Mouse (Mus musculus): Measurements from ENCODE around the gene Fmo3.

Fmo3 gene

DNA sequence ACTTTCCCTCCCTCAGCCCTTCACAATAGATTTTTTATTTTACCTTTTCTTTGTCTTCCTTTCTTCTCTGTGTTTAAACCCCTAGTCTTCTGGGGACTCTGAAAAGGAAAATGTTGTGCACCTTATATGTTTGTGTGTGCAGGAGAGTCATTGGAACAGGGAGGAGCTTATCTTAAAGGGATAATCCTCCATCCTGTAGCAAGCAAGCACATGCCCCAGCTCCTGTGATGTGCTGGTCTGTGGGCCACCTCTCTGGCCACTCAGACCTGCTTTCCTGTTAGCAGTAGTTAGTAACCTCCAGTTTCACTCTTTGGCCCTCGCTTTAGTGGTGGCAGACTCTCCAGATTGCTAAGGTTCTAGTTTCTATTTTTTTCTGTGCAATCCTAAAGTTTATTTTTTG is at the start of gene Fmo3:
TSS of gene Fmo3 (minus strand) at position 101 of the 400 bp plus-strand sequence.
- no peak for DNase-seq (ENCODE audit: low read depth)

DNA sequence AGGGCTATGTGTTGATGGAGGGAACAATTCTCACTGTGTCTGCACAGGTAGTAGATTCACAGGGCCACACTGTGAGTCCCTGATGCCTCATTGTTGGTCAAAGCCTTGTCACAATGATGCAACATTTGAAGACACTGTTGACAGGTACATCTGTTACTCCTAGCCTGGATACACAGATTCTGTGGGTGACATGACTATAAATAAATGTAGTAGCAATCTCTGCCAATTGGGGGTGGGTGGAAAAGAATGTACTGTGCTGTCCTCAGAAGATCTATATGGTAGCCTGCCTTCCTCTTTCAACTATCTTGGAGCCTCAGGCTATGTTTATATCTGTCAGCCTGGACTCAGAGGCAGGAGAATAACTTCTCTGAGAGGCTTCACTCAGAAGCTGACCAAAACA is 38.7 kb upstream of the Fmo3 start:
- DNase-seq (ENCODE audit: low read depth), result no peak

DNA sequence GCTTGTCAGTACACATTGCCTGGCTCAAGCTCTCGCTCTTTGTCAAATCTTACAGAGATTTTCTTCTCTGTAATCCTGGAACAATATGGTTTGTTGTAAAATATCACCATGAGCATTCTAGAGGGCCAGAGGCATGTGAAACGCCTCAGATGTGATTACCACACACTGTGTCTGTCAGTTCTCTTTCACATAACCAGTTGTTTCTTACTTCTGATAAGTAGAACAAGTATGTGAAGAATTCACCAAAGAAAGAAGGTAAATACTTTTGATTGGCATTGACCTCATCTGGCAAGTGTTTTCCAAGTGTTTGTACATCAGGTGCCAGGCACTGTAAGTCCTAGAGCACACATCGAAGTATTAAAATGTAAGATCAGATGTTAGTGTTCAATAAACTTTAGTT is 24.9 kb upstream of the Fmo3 start:
- no peak for DNase-seq (ENCODE audit: low read depth)

DNA sequence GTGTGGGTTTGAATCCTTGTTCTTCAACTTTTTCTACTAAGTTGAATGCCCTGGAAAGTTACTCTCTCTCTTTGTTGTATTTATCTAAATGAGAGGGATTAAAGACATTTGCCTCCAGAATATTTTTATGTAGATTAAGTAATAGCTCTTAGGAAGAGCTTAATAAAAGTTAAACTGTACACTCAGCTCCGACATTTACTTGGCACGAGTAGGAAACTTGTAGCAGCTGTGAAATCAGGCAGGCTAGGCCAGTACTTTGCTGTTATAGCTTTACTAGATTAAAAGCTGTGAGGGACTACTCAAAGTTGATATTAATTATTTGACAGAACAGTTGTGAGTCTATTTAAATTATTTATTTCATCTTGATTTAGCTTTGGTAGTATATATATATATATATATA is 19.2 kb upstream of the Fmo3 start:
- no peak for DNase-seq (ENCODE audit: low read depth)

DNA sequence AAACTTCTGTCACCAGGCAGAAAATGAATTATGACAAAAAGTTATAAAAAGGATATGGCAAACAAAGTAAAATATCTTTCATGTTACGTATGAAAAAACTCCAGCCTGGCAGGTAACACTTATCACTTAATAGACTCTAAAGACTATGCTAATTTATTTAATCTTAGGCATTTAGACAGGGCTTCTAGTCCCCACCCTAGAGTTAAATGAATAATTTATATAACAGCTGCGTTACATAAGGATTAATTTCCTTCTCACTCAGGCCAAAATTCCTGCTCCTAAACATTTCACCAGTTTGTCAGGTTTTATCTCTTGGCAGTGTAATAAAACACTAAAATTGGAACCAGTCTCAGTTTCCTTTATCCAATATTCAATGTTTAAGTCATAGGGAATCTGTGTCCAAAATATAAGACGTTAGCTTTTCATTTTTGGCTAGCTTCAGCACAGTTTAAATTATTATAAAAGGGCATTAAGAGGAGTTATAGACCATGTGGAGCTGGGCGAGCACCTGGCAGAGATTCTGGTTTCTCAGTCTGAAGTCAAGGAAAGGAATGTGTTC is 17.0 kb upstream of the Fmo3 start:
- DNase-seq (ENCODE audit: low read depth), result no peak

DNA sequence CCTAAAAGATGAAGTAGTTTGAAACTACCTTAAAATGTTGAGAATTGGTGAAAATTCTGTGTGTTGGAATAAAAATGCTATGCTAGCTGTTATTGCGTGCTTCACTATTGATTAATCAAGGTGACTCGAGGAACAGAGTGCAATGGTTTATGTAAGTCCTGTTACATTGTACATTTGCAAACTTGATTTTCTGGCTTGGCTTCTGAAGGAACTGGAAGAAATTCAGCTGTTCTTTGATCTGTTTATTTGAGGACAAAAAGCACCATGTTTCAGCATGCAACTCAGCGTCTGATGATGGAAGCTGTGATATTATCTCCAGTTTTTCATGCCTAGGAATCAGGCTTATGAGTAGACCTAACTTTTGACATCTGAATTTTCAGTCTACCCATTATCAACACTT is 3.2 kb upstream of the Fmo3 start:
- DNase-seq (ENCODE audit: low read depth), result no peak

DNA sequence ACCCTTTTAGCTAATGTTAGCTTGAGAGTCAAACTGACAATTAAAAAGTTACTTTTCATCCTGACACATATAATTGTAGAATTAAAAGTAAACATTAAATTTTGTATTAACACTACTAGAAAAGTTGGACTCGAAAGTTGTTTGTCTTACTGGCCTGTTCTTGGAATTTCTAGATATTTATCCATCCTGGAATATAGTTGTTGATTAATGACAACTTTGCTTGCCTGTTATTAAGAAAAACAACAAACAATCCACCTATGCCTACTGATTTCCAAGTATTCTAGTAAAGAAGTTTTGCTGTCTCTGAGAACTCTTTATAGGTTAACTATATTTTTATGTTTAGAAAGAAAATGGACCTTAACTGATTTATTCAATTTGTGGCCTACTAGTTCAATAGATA is 2.4 kb upstream of the Fmo3 start:
- DNase-seq (ENCODE audit: low read depth), result no peak

DNA sequence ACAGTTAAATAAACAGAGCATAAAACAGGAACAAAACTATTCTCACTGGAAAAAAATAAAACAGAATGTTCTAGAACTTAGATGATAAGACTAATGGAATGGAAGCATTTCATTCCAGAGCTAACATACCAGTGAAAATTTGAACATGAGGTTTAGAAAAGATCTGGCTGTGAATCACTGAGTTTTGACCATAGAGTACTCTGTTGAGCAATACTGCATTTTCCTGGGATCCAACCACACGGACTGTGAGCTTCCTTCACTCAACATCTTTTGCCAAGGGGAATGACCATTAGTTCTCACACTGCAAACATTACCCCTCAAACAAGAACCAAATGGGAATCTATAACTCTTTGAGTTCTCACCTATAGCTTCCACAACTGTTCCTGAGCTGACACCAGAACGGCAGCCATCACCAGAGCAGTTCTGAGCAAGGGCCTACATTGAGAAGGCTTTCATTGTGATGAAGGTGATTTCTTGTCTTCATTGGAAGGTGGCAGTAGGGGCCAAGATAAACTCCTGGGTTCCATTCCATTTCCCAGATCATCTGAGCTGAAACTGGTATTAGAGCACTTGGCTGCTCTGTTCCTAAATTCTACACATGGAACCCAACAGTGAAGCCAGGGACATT is 1.9 kb upstream of the Fmo3 start:
- DNase-seq (ENCODE audit: low read depth), result no peak

DNA sequence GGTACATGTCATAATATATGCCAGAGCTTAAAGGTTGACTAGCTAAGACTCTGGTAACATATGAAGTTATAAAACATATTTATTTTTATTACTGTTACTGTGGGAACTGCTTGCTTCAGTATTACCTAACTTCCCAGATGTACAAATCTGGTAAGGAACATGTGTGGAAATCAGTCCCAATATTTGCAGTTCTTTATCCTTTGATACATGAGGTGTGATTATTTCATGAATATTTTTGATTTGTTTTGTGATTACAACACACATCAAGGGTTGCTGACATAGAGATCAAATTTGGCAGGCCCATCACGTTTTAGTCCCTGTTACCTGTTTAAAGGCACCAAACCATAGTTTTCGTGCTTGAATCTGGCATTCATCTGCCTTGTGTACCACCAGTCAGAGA is 20.8 kb downstream of the Fmo3 start:
- no peak for DNase-seq (ENCODE audit: low read depth)

DNA sequence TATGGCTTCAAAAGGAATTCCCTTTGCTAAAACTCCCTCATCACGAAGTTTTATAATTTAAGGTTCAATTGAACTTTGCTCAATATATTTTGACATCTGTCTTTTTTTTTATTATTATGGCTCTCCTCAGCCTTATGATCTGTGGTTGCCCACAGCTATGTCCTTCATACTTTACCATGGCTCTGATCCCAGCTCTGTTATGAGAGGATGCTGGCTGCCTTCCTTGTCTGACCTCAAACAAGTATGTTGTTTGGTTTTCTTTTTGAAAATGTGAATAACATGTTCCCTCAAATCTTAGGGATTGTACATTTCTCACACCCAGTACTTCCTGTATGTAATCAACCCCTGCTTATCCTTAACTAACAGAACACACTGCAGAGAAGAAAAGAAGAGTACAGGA is 26.9 kb downstream of the Fmo3 start:
- DNase-seq (ENCODE audit: low read depth), result no peak

DNA sequence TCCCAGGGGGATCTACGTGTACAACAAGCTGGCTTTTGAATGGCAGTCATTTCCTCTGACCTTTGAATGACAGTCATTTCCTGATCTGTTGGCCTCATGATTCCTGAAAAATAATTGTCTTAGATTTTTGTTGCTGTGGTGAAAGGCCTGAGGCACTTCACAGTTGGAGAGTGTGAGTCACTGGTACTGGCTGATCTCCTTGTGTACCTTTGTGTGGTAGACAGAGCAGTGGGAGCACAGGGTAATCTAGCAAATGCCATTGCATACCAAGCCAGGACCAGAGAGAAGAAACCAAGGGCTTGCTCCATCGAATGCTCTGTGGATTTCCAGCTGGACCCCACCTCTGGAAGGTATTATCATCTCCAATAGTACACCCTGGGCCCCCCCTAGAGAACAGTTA is 31.2 kb downstream of the Fmo3 start:
- no peak for DNase-seq (ENCODE audit: low read depth)

DNA sequence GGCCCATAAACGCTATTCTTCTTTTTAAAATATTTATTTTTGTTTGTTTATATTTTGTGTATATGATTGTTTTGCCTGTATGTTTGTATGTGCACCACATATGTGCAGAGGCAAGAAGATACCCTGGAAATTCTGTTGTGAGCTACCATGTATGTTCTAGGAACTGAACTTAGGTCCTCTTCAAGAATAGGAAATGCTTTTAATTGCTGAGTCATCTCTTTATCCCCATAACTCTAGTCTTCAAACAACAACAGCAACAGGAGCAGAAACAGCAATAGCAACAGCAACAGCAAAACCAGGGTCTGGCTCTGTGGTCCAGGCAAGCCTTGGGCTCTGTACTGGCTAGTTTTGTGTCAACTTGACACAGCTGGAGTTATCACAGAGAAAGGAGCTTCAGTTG is 34.6 kb downstream of the Fmo3 start:
- no peak for DNase-seq (ENCODE audit: low read depth)

DNA sequence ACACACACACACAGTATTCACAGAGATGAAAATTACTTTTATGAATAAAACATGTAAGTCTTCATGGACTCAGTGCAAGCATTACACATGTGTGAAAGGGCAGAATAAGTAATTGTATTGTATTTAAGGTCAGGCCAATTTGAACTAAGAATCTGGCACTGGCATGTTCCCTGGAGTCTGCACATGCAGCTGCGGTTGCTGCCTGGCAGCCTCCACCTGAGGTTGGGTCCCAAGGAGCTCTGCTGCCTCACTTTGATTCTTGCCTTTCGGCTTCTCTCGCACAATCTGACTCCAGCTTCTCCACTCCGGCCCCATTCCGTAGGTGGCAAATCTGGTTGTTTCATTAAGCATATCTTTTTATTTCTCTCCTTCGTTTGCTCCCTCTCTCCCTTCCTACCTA is 36.4 kb downstream of the Fmo3 start:
- DNase-seq (ENCODE audit: low read depth), result no peak

DNA sequence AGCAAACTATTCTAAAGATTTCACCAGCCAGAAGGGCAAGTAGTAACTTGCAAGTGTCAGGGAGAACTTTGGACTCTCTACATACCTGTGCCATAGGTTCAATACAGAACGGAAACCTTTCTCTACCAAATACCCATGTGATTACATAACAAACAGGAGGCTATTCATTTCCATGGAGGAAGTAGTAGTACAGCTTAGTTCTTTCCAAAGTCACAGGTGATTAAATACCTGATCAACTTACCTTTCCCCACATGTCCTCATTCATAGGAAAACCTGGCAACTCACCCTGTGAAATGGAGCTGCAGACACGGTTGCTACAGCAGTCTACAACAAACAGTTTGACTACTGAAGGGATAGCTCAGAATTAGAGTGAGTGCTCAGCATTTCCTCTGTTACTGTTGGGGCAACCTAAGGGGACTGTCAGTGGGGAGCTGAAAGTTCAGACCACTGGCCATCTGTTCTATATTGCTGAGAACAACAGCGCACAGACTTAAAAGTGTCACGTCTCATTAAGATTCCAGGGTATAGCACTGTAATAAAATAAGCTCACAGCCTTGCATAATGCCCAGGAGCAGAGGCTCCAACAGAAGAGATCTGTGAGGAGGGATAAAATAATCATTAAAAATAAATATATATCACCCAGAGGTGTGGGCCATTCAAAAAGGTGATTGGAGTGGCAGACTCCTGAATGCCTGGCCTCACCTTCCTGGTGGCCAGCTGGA is 37.3 kb downstream of the Fmo3 start:
- no peak for DNase-seq (ENCODE audit: low read depth)

DNA sequence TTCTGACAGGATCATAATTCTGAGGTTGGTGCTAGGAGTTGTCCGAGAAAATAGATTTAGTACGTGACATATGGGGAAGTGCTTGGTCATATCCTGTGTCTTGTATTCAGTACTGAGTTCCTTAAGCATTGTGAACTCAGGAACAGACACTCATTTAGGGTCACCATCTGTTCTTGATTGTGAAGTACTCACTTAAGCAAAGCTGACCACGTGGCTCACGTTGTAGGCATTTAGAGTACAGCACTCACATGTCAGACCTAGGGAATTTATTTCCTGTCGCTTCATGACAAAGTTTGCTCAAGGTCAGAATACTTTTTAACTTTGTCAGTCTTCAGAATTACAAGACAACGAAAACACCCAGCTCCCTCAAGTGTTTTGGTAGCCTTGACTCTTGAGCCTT is 40.6 kb downstream of the Fmo3 start:
- DNase-seq (ENCODE audit: low read depth), result no peak

DNA sequence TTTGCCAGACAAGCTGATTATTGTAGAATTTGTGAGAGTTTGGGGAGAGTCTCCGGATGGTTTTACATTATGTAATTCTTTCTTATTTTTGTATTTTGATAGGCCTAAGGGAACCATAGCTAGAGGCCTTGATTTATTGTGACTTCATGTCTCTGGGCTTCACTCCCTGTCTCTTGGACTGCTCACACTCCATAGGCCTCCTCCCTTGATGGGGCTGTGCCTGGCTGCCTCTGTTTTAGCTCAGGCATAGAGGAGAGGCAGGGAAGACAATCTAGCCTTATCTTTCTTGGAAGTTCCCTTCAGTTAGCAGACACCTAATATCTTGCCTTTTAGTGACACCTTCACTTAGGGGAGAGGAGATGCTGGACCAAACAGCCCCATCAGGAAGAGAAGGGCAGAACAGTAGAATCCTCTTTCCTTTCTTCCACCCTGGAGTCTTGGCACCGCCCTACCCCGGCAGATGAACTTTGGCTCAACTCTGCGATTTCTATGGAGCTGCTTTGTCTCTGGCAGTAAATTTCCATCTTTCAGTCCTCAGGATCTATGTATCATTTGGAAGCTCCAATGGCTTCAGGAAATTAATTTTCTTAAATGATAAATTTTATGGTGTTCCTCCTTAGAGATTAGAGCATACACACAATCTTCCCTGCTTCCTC is 45.5 kb downstream of the Fmo3 start:
- DNase-seq (ENCODE audit: low read depth), result no peak

DNA sequence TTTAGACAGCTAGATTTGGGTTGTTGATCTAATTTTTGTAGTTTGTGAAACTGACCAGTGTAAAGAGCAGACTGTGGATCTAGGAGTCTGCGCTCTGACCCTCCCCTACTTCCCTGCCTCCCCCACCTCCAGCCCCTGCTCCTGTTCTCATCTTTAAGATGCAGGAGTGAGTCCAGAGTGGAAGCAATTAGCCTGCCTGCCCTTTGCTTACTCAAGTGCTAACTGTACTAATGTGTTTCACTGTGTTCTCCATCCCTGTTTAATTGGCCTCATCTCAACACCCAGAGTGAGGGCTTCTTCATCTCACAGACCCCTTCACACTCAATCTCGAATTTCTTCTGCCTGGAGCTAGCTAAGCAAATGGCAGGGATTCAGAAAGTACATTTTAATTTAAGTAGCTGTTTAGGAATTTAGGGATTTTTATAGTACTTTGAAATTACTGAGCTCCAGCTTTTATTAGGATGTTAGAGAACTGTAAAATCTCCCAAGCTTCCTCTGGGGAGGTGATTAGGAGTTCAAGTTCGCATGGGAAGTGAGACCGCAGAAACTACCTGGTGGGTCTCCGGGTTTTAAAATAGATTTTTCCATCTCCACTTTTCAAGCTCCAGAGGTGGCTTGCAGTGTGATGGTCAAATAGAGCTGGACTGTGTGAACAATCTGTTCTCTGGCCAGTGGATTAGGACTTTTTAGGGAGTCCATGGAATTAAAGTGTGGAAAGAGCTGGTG is 46.2 kb downstream of the Fmo3 start:
- no peak for DNase-seq (ENCODE audit: low read depth)

DNA sequence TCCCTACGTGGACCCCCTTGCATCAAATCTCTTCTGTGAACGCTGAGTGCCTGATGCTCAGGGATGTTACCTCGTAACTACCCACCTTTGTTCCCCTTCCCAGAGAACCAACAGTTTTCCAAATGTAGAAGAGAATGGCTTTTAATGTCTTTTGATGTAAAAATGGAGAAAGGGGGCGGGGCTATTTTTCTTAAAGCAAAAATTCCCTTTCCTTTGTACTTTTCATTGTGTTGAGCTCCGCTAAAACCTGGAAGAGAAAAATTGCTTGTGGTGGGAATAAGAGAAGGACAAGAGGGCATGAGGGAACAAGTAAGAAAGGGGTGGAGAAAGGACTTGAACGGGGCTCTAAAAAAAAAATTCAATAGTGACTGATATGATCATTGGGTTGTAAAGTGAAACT is 46.9 kb downstream of the Fmo3 start, which contains the start of gene Fmo6:
TSS of gene Fmo6 (minus strand) at position 101 of the 400 bp plus-strand sequence.
- DNase-seq (ENCODE audit: low read depth), result no peak

DNA sequence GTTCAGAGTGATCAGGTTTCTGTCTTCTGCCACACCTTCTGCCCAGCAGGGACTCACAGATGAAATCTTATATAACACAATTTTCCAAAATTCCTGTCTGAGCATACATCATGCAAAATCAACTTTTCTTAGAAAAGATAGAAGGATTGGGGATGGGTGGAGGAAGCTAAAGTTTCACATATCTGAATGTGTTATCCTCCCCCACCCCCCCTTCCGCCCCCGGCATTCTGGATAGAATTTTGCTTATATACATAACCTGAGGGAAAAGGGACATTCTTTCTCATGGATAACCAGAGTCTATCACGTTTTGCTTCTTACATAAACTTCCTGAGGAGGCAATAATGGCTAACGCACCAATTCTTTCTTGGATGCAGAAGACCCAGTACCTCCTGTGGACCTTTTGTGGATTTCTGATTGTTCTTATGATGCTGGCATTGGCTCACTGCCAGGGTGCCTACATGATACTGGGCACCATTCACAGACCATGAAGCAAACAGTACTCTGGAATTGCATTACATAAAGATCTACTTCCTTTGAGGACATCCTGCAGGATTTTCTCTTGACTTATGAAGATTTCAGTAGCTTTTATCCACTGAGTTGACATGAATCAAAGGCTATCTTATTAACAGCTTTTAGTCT is 49.8 kb downstream of the Fmo3 start:
- DNase-seq (ENCODE audit: low read depth), result no peak

DNA sequence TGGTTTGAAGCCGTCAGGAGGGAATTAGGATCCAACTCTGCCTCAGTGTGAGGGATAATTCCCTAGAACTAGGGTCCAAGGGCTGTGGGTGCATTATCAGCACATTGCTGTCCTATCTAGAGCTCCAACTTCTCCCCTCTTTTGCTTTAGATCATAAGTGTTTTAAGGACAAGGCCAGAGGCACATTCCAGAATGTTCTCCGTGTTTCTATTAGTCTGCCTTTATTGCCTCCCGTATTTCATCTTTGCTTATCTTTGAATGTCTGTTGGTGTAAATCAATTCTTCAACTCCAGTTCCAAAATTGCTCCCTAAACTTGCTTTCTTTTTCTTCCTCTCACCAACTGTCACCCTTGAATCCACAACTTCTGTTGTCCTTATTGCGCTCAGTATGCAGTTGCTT is 51.9 kb downstream of the Fmo3 start:
- no peak for DNase-seq (ENCODE audit: low read depth)

DNA sequence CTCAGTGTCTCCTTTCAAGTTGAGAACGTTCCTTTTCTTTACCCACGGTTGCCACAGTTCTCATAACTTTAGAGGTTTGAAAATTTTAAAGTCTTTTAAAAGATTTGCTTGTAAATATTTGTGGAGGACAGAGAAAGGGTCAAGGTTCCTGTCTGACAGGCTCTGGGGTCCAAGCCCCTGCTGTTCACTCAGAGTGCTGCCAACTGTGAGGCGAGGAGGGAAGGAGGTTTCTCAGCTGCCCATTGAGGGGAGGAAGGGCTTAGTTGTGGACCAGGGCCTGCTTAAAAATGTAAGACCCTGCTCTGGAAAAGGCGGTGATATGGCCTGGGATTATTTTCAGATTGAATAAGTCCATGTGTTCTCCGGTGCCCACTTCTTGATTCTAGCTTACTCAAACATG is 52.4 kb downstream of the Fmo3 start:
- DNase-seq (ENCODE audit: low read depth), result no peak

DNA sequence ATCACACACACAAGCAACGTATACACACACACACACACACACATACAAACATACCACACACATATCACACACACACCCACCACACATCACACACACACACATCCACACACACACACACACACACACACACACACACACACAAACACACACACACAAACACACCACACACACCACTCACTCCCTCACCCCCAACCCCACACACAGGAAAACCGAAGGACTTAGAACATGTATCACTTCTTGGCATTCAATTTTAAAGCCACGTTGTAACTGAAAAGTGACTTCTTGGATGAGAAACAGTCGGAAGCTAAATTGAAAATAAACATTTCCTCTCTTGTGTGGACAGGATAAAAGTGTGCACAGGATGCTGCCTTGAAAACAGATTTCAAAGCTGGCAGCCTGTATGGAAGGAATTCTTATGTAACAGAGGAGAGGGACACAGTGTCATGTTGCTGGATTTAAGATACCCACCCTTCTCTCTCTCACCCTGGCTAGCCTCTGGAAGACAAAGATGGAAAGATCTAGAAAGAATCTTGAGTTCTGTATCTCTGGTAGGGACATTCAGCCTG is 52.9 kb downstream of the Fmo3 start:
- no peak for DNase-seq (ENCODE audit: low read depth)

Measured in c-Kit-positive CD71-positive TER-119-negative erythroid progenitor cells, embryonic 14.5 days (primary cell).